Mouse (Mus musculus) heart, adult 2 months (tissue): ENCODE data around the gene Als2cr12. TPM values are rescaled to one million over a fixed set of nuclear protein-coding genes. Genes with fewer than 3 reads are reported as not detected.

Experiments
- DNase-seq, 2 experiments: peaks; one replicate each; pipeline ENCODE4 v3.0.0; 2021
- H3K27ac ChIP-seq: fragments of 200-600 bp; 2 replicates; pipeline ENCODE4 v1.8.1; 2022
- H3K27me3 ChIP-seq: fragments of 200-500 bp; 2 replicates; pipeline ENCODE4 v1.6.1; 2012; ENCODE audit warnings: mild to moderate bottlenecking, low read length, inconsistent platforms, mixed read lengths; ENCODE audit not compliant: control insufficient read depth, insufficient read depth
- H3K36me3 ChIP-seq: fragments of 200-500 bp; 2 replicates; pipeline ENCODE4 v1.6.1; 2012; ENCODE audit warnings: low read length, inconsistent platforms; ENCODE audit not compliant: control insufficient read depth, insufficient read depth
- H3K4me1 ChIP-seq: fragments of 200-500 bp; 2 replicates; pipeline ENCODE4 v1.6.1; 2011; ENCODE audit warnings: low read length; ENCODE audit not compliant: control insufficient read depth, insufficient read depth
- H3K4me3 ChIP-seq: fragments of 200-600 bp; 2 replicates; pipeline ENCODE4 v1.8.1; 2022
- H3K79me2 ChIP-seq: fragments of 200-500 bp; replicated peaks from 2 replicates; pipeline ENCODE4 v1.6.1; 2012; ENCODE audit warnings: mild to moderate bottlenecking, inconsistent platforms, low read length, moderate library complexity, mixed read lengths; ENCODE audit not compliant: control insufficient read depth, insufficient read depth
- H3K9ac ChIP-seq: fragments of 200-500 bp; 2 replicates; pipeline ENCODE4 v1.6.1; 2012; ENCODE audit warnings: low read depth, mild to moderate bottlenecking, control low read depth, inconsistent platforms, low read length, mixed read lengths
- CTCF ChIP-seq: fragments of 200-600 bp; IDR thresholded peaks from 2 replicates; pipeline ENCODE4 v1.8.1; 2022; ENCODE audit warnings: antibody characterized with exemption, mild to moderate bottlenecking, moderate library complexity
- EP300 ChIP-seq: fragments of 200-500 bp; IDR thresholded peaks from 2 replicates; pipeline ENCODE4 v1.6.1; 2011; ENCODE audit warnings: low read depth, low read length, control low read depth; ENCODE audit not compliant: insufficient read depth
- POLR2A ChIP-seq: fragments of 200-500 bp; IDR thresholded peaks from 2 replicates; pipeline ENCODE4 v1.6.1; 2011; ENCODE audit warnings: mild to moderate bottlenecking, low read depth, low read length, control low read depth; ENCODE audit not compliant: insufficient read depth
- WGBS: fragments of 180-500 bp; shearing (Covaris S2); methylation state at CpG from one replicate; pipeline ENCODE4 v1.1.7; 2018; 5-methylcytosine and 5-hydroxymethylcytosine counted together
- intact Hi-C: fragments of 180-260 bp; cut with DNase I; formaldehyde crosslinking; loops from one replicate; pipeline ENCODE4 v1.15.1; 2025
- polyA plus RNA-seq: library from polyadenylated mRNA; depleted of rRNA; stranded (reverse); fragments of >200 nt; gene quantifications from 2 replicates; pipeline ENCODE4 v1.2.3, GENCODE M21; 2012
- total RNA-seq, 2 experiments: library from RNA; stranded (reverse); gene quantifications; 2 replicates each; pipeline ENCODE4 v1.2.3; 2021

Gene Als2cr12
- total and polyA plus RNA-seq, 3 experiments = 0.49 TPM; not detected in 2

DNA sequence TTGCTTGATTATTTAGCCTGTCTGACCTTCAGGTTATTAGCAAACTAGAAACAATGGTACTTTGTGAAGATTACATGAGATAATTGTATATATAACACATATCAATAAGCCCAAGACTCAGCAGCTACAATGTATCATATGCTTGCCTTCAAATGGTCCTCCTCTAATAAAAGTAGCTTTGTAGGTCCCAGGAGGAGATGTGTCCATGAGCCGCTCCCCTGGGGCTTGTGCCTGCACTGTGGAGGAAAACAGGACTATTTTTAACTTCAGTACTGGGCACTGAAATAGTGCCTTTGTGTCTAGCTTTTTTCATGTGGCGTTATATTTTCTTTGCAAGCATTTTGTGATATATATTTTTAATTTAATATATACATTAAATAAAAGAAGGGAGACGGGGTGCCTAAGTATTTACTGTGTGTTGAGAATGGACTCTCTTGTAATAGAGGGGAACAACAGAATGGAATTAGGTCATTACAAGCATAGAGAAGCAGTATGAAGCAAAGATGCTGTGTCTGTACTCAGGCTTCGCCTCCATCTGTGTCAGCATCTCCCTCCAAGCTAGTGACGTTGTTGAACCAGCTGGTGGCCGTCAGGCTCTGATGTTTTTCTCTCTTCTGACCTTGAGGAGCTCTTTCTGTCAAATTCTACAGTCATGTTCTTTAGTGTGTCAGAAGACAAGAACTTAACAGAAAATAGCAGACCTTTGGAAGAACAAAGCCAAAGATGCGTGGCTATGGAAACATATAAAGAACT, 73.6 kb downstream of the Als2cr12 start:
- Histone ChIP-seq H3K27ac (peak overlapping the region; percentile 80), H3K9ac (no peak overlapping the region), H3K4me3 (peak overlapping the region; percentile 13; the same call in 1 of the 2 replicates), H3K4me1 (no peaks in the 10 kb centered on the region), H3K36me3 (peaks cover 2% of the 10 kb centered on the region; the same call in 1 of the 2 replicates), H3K27me3 (no peaks in the 10 kb centered on the region), H3K79me2 (no peaks in the 10 kb centered on the region)
- intact Hi-C loops = no loop called here
- DNase-seq = peak; percentile 21 to 30
- whole genome bisulfite sequencing = 46% methylated on average over 7 of the region's 7 CpGs
- peak; percentile 45; the same call in 1 of the 2 replicates for TF ChIP-seq POLR2A
- TF ChIP-seq EP300 = no peak
- no peak for TF ChIP-seq CTCF

GRCm38 (mm10) chr1:58621251-58621650, 74.5 kb downstream of the Als2cr12 start:
- TF ChIP-seq POLR2A (no peak), CTCF (no peak), EP300 (no peak)
- DNase-seq = peak in 1 of 2 experiments; percentile 21
- 61% methylated on average over 3 of the region's 3 CpGs for WGBS

GRCm38 (mm10) chr1:58618766-58619165, 77.0 kb downstream of the Als2cr12 start:
- no peak overlapping the region for H3K9ac ChIP-seq
- 85% methylated on average over 2 of the region's 2 CpGs for WGBS
- intact Hi-C loops = no loop called here
- DNase-seq = no peak
- H3K27me3 ChIP-seq = no peaks in the 10 kb centered on the region
- no peak overlapping the region for H3K4me3 ChIP-seq
- no peaks in the 10 kb centered on the region for H3K79me2 ChIP-seq
- H3K27ac ChIP-seq = no peak overlapping the region
- no peaks in the 10 kb centered on the region for H3K4me1 ChIP-seq
- peaks cover 2% of the 10 kb centered on the region; the same call in 1 of the 2 replicates for H3K36me3 ChIP-seq
- TF ChIP-seq POLR2A = no peak
- TF ChIP-seq CTCF = peak; percentile 28; the same call in 1 of the 2 replicates
- TF ChIP-seq EP300 = no peak

More at GRCm38 (mm10) chr1:58621251-58621650, 74.5 kb downstream of the Als2cr12 start:
- Histone ChIP-seq H3K4me1 (no peaks in the 10 kb centered on the region), H3K79me2 (no peaks in the 10 kb centered on the region), H3K27me3 (no peaks in the 10 kb centered on the region), H3K36me3 (peaks cover 2% of the 10 kb centered on the region; the same call in 1 of the 2 replicates), H3K27ac (peak overlapping the region; percentile 80), H3K9ac (no peak overlapping the region), H3K4me3 (no peak overlapping the region)
- intact Hi-C loops = no loop called here

DNA sequence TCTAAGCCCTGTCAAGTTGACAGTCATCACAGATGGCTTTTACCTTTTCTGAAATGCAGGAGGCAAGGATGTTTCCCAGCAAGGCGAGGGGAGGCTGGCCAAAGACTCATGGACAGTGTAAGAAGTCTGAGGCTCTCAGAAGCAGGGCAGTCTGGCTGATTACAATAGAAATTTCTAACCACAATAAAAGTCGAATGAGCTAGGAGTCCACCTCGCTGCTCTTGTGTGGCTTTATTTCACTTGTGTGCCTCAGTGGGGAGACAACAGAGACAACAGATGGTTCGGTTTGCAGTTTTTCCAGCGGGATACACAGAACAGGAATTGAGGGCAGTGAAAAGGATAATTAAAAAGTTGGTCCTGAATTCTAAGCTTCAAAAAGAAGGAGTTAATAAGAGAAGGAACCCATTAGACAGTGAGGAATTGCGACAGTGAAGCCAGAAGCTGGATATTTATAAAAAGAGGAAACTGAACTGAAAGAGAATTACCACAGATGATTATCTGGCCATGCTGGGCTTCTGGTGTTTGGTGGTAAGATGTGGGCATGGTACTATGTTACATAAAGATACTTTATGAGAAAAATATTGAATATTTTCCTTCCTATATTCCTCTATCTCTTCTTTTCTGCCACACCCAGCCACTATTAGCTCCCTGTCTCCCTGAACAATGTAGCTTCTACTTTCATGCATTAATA, 77.7 kb downstream of the Als2cr12 start:
- no peaks in the 10 kb centered on the region for H3K27me3 ChIP-seq
- no peaks in the 10 kb centered on the region for H3K4me1 ChIP-seq
- no peak overlapping the region for H3K9ac ChIP-seq
- no peak overlapping the region for H3K4me3 ChIP-seq
- 73% methylated on average over 6 of the region's 6 CpGs for WGBS
- peaks cover 2% of the 10 kb centered on the region; the same call in 1 of the 2 replicates for H3K36me3 ChIP-seq
- TF ChIP-seq EP300 = no peak
- TF ChIP-seq CTCF = no peak
- TF ChIP-seq POLR2A = no peak
- H3K27ac ChIP-seq = no peak overlapping the region
- H3K79me2 ChIP-seq = no peaks in the 10 kb centered on the region
- DNase-seq = no peak
- intact Hi-C loops = no loop called here

- H3K79me2 ChIP-seq = no peaks in the 10 kb centered on the region
- H3K4me3 ChIP-seq = no peak overlapping the region
- no peak for TF ChIP-seq POLR2A
- TF ChIP-seq EP300 = no peak
- no peak for TF ChIP-seq CTCF
- no peaks in the 10 kb centered on the region for H3K27me3 ChIP-seq
- peaks cover 2% of the 10 kb centered on the region; the same call in 1 of the 2 replicates for H3K36me3 ChIP-seq
- 70% methylated on average over 5 of the region's 5 CpGs for WGBS
- H3K9ac ChIP-seq = no peak overlapping the region
- no peak overlapping the region for H3K27ac ChIP-seq
- H3K4me1 ChIP-seq = no peaks in the 10 kb centered on the region
- no peak for DNase-seq
- intact Hi-C loops = no loop called here
These were observed 78.7 kb downstream of the Als2cr12 start for GRCm38 (mm10) chr1:58617076-58617475.

DNA sequence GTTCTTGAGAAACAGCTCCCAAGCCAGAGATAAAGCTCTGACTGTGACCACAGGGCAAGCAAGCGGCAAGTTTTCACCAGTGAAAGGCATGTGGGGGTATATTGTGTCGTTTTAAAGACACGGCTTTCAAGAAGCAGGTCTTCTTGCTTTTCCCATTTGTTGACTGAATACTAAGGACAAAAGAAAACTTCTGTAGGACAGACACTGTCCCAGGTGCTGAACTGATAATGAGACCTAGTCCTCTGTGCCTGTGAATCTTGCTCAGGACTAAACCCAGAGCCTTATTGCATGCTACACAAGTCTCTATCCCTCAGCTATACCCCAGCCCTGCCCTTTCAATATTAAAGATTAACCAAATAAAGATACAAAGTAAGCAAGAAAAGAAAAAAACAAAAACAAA, 79.6 kb downstream of the Als2cr12 start:
- Histone ChIP-seq H3K4me1 (no peaks in the 10 kb centered on the region), H3K9ac (no peak overlapping the region), H3K36me3 (peaks cover 2% of the 10 kb centered on the region; the same call in 1 of the 2 replicates), H3K27me3 (no peaks in the 10 kb centered on the region), H3K27ac (no peak overlapping the region), H3K4me3 (no peak overlapping the region), H3K79me2 (no peaks in the 10 kb centered on the region)
- DNase-seq = no peak
- 71% methylated on average over 3 of the region's 3 CpGs for WGBS
- intact Hi-C loops = no loop called here
- TF ChIP-seq POLR2A (no peak), CTCF (no peak), EP300 (no peak)
